ENCODE assay signal across 25 mouse cellular contexts in genomic region chr16:36008396-36008795, GRCm38 (mm10).
"Had no signal": no experiment of that assay in that cellular context is flagged by ENCODE, and none has a peak within 500 bp of the region (broad histone marks: within the 10 kb centered on the region; RNA-seq: fewer than 3 reads in every experiment).

No protein-coding gene starts in this region.

- H3K27ac ChIP-seq: heart, adult 2 months; heart, embryonic 13.5 days; heart, embryonic 15.5 days; hindbrain, embryonic 12.5 days; hindbrain, embryonic 14.5 days; kidney, embryonic 15.5 days; kidney, postnatal 0 days; layer of hippocampus, adult 2 months; limb, embryonic 13.5 days; limb, embryonic 15.5 days; liver, embryonic 13.5 days had no signal

- H3K9me3 ChIP-seq: heart, embryonic 13.5 days; heart, embryonic 15.5 days; hindbrain, embryonic 12.5 days; kidney, embryonic 15.5 days; limb, embryonic 13.5 days; limb, embryonic 15.5 days; liver, embryonic 13.5 days had no signal

- H3K9ac ChIP-seq: heart, embryonic 13.5 days; heart, embryonic 15.5 days; hindbrain, embryonic 12.5 days; hindbrain, embryonic 14.5 days; kidney, embryonic 15.5 days; limb, embryonic 13.5 days; limb, embryonic 15.5 days; liver, embryonic 13.5 days had no signal

- ATAC-seq: hindbrain, embryonic 16.5 days; intestine, embryonic 16.5 days had no signal

- DNase-seq: gastrocnemius, postnatal 14 days; gastrocnemius, postnatal 36 days; heart, adult 11 months; heart, adult 2 months; heart, postnatal 14 days; heart, postnatal 36 days; kidney, adult 11 months; kidney, adult 2 months; kidney, adult 9 months; kidney, postnatal 14 days; kidney, postnatal 36 days; left cerebral cortex, postnatal 4 days; liver, embryonic 13.5 days had no signal

- H3K4me3 ChIP-seq: heart, adult 2 months; heart, embryonic 13.5 days; heart, embryonic 15.5 days; hindbrain, embryonic 12.5 days; kidney, embryonic 15.5 days; layer of hippocampus, adult 2 months; limb, embryonic 13.5 days; limb, embryonic 15.5 days; liver, embryonic 13.5 days had no signal

- H3K4me1 ChIP-seq: heart, embryonic 13.5 days; heart, embryonic 15.5 days; hindbrain, embryonic 12.5 days; kidney, embryonic 15.5 days; limb, embryonic 13.5 days; limb, embryonic 15.5 days; liver, embryonic 13.5 days had no signal

- H3K4me2 ChIP-seq: heart, embryonic 11.5 days; heart, embryonic 13.5 days; heart, embryonic 15.5 days; hindbrain, embryonic 12.5 days; hindbrain, embryonic 14.5 days; kidney, embryonic 15.5 days; limb, embryonic 13.5 days; limb, embryonic 15.5 days; liver, embryonic 13.5 days had no signal

- H3K27me3 ChIP-seq: heart, embryonic 13.5 days; heart, embryonic 15.5 days; hindbrain, embryonic 12.5 days; kidney, embryonic 15.5 days; limb, embryonic 13.5 days; limb, embryonic 15.5 days; liver, embryonic 13.5 days had no signal
